Mouse (Mus musculus) left cerebral cortex, adult 11 months (tissue): ENCODE measurements at regions not wholly inside any gene's neighbourhood (a gene's known extent, or its start where the extent isn't known, plus 50 kb on each side); places are given as distances from the start of the nearest gene placed in this dataset.
"Not testable (repeated sequence)": the region's sequence is repeated elsewhere in the genome, so short reads cannot be mapped to it uniquely, and the experiment has no call there.

ENCODE experiments used
- DNase-seq: peaks from one replicate; pipeline ENCODE4 v3.0.0; 2022; ENCODE audit warnings: low spot score

- DNase-seq, result no peak
Observed at GRCm38 (mm10) chr5:100309807-100310165, 106.2 kb downstream of the Sec31a start.

GRCm38 (mm10) chr5:100309071-100309806, 106.8 kb downstream of the Sec31a start:
- no peak for DNase-seq

GRCm38 (mm10) chr5:100304403-100304802, 111.6 kb downstream of the Sec31a start:
- DNase-seq, result no peak

- no peak for DNase-seq
Observed at GRCm38 (mm10) chr5:100302068-100302775, 113.8 kb downstream of the Sec31a start.

- no peak for DNase-seq
Observed at GRCm38 (mm10) chr5:100299141-100299540, 116.9 kb downstream of the Sec31a start.

GRCm38 (mm10) chr5:100294189-100294588, 121.8 kb downstream of the Sec31a start:
- DNase-seq, result peak; percentile 42

GRCm38 (mm10) chr5:100280215-100280614, 120.6 kb upstream of the Tmem150c start:
- DNase-seq, result no peak

- DNase-seq, result no peak
Observed at GRCm38 (mm10) chr5:100279474-100279873, 119.9 kb upstream of the Tmem150c start.

- no peak for DNase-seq
Observed at GRCm38 (mm10) chr5:100274674-100275073, 115.1 kb upstream of the Tmem150c start.

- DNase-seq, result not testable (repeated sequence)
Observed at GRCm38 (mm10) chr5:100271975-100272374, 112.4 kb upstream of the Tmem150c start.

GRCm38 (mm10) chr5:100270841-100271686, 111.5 kb upstream of the Tmem150c start:
- DNase-seq, result no peak

- no peak for DNase-seq
Observed at GRCm38 (mm10) chr5:100268111-100268878, 108.7 kb upstream of the Tmem150c start.

- DNase-seq, result no peak
Observed at GRCm38 (mm10) chr5:100266671-100267510, 107.3 kb upstream of the Tmem150c start.

- DNase-seq, result no peak
Observed at GRCm38 (mm10) chr5:100259803-100260693, 100.4 kb upstream of the Tmem150c start.

- DNase-seq, result no peak
Observed at GRCm38 (mm10) chr5:100258952-100259710, 99.5 kb upstream of the Tmem150c start.

- no peak for DNase-seq
Observed at GRCm38 (mm10) chr5:100255276-100255675, 95.7 kb upstream of the Tmem150c start.

- DNase-seq, result no peak
Observed at GRCm38 (mm10) chr5:100252036-100252435, 92.4 kb upstream of the Tmem150c start.

GRCm38 (mm10) chr5:100249757-100250156, 90.1 kb upstream of the Tmem150c start:
- DNase-seq, result no peak

- no peak for DNase-seq
Observed at GRCm38 (mm10) chr5:100248611-100249010, 89.0 kb upstream of the Tmem150c start.
